Mouse (Mus musculus) heart, embryonic 10.5 days (tissue): Measurements from ENCODE around the gene Ddr1. TPM values are rescaled to one million over a fixed set of nuclear protein-coding genes. Genes with fewer than 3 reads are reported as not detected.
"Not testable (repeated sequence)": the region's sequence is repeated elsewhere in the genome, so short reads cannot be mapped to it uniquely, and the experiment has no call there.

ENCODE experiments used
- DNase-seq: peaks from one replicate; pipeline ENCODE4 v3.0.0-alpha.2; 2017; ENCODE audit warnings: low spot score
- H3K27ac ChIP-seq: fragments of 300-500 bp; sonication (generic); 2 replicates; pipeline ENCODE4 v1.5.1; 2016; ENCODE audit warnings: mild to moderate bottlenecking
- H3K27me3 ChIP-seq: fragments of 300-500 bp; sonication (generic); 2 replicates; pipeline ENCODE4 v1.6.1; 2016; ENCODE audit warnings: mild to moderate bottlenecking; ENCODE audit not compliant: poor library complexity, insufficient read depth, severe bottlenecking
- H3K36me3 ChIP-seq: fragments of 300-500 bp; sonication (generic); 2 replicates; pipeline ENCODE4 v1.6.1; 2016; ENCODE audit warnings: mild to moderate bottlenecking, moderate library complexity
- H3K4me1 ChIP-seq: fragments of 300-500 bp; sonication (generic); 2 replicates; pipeline ENCODE4 v1.6.1; 2016; ENCODE audit warnings: mild to moderate bottlenecking
- H3K4me3 ChIP-seq: fragments of 300-500 bp; sonication (generic); 2 replicates; pipeline ENCODE4 v1.5.1; 2016; ENCODE audit warnings: mild to moderate bottlenecking, moderate library complexity
- H3K9me3 ChIP-seq: fragments of 300-500 bp; sonication (generic); 2 replicates; pipeline ENCODE4 v1.6.1; 2016; ENCODE audit warnings: mild to moderate bottlenecking, moderate library complexity
- WGBS: fragments of 180-500 bp; shearing (Covaris S2); methylation state at CpG from one replicate; pipeline ENCODE4 v1.1.7; 2016; 5-methylcytosine and 5-hydroxymethylcytosine counted together
- polyA plus RNA-seq: library from polyadenylated mRNA; unstranded; fragments of >200 nt; fragmentation: Nextera tagmentation; extraction: Ambion mirVana; gene quantifications from 2 replicates; pipeline ENCODE4 v1.2.1, GENCODE M21; 2016

The Ddr1 gene
- polyA plus RNA-seq, 1 experiment from 2014 or later, result 109 TPM

DNA sequence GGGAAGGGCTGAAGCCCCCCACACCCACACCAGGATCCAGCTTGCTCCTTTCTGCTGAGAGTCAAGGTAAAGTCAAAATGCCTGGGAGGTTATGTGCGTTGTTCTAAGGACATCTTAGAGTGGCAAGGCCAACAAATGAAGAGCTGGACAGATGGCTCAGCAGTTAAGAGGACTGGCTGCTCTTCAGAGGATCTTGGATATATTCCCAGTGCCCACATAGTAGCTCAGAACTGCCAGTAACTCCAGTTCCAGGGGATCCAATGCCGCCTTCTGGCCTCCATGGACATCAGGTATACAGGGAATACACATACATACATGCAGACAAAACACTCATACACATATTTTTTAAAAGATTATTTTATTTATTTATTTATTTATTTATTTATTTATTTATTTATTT is 29.0 kb upstream of the Ddr1 start:
- Histone ChIP-seq H3K4me1 (peaks cover 28% of the 10 kb centered on the region), H3K27me3 (no peaks in the 10 kb centered on the region), H3K27ac (no peak overlapping the region), H3K36me3 (no peaks in the 10 kb centered on the region), H3K4me3 (no peak overlapping the region), H3K9me3 (no peaks in the 10 kb centered on the region)
- 92% methylated on average over 2 of the region's 2 CpGs for WGBS
- no peak for DNase-seq

DNA sequence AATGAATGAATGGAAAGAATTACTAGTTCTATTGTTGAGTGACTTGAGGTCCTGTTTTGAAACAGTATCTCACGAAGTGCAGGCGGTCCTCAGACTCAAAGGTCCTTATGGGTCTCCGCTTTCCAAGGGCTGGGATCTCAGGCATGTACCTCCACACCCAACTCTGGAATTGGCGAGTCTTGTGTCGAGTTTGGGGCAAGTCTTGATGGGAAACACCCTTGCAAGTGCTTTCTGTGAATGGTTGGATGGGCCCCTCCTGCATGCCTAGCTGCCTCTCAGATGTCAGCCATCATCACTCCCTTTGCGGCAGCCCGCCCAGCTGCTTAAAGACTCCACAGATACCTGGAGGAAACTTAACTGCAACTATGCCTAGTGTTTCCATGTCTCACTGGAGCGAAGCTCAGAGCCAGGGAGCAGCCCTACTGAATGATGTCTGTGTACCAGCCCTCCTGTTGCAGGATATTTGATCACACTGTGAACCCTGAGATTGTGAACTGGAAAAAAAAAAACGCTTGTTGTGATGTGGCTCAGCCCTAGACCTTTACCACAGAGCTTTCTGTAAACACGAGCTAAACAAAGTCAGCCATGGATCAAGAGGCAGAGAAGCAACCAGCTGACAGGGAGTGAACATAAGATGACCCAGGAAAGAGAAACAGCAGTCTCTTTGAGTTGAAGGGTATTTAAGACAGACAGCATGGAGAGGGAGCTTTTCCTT is 27.2 kb upstream of the Ddr1 start:
- Histone ChIP-seq H3K4me3 (no peak overlapping the region), H3K27ac (peak overlapping the region; percentile 56; the same call in 1 of the 2 replicates), H3K9me3 (no peaks in the 10 kb centered on the region), H3K36me3 (no peaks in the 10 kb centered on the region), H3K4me1 (peaks cover 34% of the 10 kb centered on the region), H3K27me3 (peaks cover 9% of the 10 kb centered on the region; the same call in 1 of the 2 replicates)
- WGBS, result 56% methylated on average over 10 of the region's 10 CpGs
- no peak for DNase-seq

DNA sequence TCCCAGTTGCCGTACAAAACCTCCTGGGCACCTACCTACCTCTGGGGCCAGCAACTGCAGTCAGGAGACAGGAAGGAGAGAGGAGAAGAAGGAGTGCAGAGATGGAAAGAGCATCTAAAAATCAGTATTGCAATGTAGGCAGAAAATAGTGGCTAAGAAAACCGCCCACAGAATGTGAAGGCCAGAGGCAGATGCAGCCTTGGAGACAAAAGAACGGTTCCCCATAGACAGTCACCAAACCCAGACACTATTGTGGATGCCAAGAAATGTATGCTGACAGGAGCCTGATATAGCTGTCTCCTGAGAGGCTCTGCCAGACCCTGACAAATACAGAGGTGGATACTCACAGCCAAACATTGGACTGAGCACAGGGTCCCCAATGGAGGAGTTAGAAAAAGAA is 25.7 kb upstream of the Ddr1 start:
- not testable (repeated sequence) for H3K27ac ChIP-seq, DNase-seq, H3K27me3 ChIP-seq, H3K36me3 ChIP-seq, H3K4me3 ChIP-seq, H3K9me3 ChIP-seq
- WGBS, result 59% methylated on average over 3 of the region's 3 CpGs
- H3K4me1 ChIP-seq, result peaks cover 35% of the 10 kb centered on the region; the same call in 1 of the 2 replicates

DNA sequence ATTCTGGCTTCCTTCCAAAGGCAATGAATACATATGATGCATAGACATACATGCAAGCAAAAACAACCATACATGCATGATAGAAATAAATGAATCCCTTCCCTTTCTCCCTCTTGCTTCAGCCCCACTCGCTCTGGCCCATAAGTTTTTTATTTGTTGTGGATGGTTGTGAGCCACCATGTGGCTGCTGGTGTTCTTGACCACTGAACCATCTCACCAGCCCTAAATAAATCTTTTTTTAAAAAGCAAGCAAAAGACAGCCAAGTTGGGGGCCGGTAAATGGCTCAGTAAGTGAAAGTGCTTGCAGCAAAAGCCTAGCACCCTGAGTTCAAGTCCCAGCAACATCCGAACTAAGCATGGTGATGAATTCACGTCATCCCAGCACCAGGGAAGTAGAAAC is 24.4 kb upstream of the Ddr1 start:
- peaks cover 45% of the 10 kb centered on the region for H3K4me1 ChIP-seq
- H3K9me3 ChIP-seq, result no peaks in the 10 kb centered on the region
- no peaks in the 10 kb centered on the region for H3K36me3 ChIP-seq
- no peak for DNase-seq
- no peak overlapping the region for H3K27ac ChIP-seq
- 76% methylated on average over 4 of the region's 4 CpGs for WGBS
- H3K4me3 ChIP-seq, result no peak overlapping the region
- peaks cover 20% of the 10 kb centered on the region; the same call in 1 of the 2 replicates for H3K27me3 ChIP-seq

DNA sequence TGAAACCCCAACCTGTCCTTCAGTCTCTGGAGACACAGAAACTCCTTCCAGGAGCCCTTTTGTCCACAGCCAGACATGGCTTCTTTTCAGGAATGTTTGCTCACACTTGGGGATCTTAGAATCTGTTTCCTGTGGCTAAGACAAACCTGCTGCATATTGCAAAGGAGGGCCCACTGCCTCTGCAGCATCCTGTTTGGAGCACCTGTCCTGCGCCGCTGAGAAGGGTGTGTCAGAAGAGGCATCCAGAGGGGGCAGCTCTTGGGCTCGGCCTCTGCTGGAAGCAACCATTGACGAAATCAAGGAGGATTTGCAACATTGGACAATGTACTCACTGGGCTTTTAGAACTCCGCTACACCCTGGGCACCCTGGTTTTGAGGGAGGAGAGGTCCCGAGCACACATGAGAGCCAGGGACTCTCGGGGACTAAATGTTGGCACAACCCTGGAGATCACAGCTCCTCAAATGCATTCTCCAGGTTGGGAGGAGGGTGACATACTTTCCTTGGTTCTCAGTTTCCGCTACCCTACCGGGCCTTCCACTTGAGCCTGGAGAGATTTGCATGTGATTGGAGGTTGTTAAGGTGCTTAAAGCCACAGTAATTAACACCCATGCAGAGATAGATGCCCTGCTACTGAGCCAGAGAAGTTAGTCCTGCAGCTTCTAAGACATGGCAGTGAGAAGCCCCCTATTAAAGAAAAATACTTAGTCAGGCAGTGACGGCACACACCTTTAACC is 23.2 kb upstream of the Ddr1 start:
- H3K4me1 ChIP-seq, result peaks cover 50% of the 10 kb centered on the region
- no peak for DNase-seq
- no peak overlapping the region for H3K4me3 ChIP-seq
- 32% methylated on average over 10 of the region's 10 CpGs for WGBS
- peaks cover 21% of the 10 kb centered on the region; the same call in 1 of the 2 replicates for H3K27me3 ChIP-seq
- H3K9me3 ChIP-seq, result no peaks in the 10 kb centered on the region
- 0 out of 2 replicates have a peak overlapping the region, but pooled peaks have one; percentile 1 for H3K27ac ChIP-seq
- no peaks in the 10 kb centered on the region for H3K36me3 ChIP-seq

DNA sequence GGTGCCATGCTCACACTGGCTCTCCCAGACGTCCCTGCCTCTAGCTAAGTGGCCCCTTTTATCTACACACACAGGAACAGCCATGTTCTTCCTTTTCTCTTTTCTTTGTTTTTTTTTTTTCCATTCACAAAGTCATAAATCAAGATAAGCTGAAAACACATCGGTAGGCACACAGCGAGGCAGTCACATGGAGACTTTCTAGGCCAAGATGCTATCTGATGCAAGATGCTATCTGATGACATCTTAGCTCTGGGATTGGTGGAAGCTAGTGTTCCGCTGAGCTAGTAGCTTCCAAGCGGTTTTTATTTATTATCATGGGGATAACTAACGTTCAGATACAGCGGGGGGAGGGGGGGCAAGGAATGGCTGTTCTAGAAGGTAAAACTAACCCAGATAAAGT is 22.6 kb upstream of the Ddr1 start:
- peaks cover 21% of the 10 kb centered on the region; the same call in 1 of the 2 replicates for H3K27me3 ChIP-seq
- WGBS, result 32% methylated on average over 7 of the region's 7 CpGs
- no peak overlapping the region for H3K4me3 ChIP-seq
- peaks cover 54% of the 10 kb centered on the region for H3K4me1 ChIP-seq
- DNase-seq, result no peak
- no peak overlapping the region for H3K27ac ChIP-seq
- no peaks in the 10 kb centered on the region for H3K9me3 ChIP-seq
- H3K36me3 ChIP-seq, result no peaks in the 10 kb centered on the region

DNA sequence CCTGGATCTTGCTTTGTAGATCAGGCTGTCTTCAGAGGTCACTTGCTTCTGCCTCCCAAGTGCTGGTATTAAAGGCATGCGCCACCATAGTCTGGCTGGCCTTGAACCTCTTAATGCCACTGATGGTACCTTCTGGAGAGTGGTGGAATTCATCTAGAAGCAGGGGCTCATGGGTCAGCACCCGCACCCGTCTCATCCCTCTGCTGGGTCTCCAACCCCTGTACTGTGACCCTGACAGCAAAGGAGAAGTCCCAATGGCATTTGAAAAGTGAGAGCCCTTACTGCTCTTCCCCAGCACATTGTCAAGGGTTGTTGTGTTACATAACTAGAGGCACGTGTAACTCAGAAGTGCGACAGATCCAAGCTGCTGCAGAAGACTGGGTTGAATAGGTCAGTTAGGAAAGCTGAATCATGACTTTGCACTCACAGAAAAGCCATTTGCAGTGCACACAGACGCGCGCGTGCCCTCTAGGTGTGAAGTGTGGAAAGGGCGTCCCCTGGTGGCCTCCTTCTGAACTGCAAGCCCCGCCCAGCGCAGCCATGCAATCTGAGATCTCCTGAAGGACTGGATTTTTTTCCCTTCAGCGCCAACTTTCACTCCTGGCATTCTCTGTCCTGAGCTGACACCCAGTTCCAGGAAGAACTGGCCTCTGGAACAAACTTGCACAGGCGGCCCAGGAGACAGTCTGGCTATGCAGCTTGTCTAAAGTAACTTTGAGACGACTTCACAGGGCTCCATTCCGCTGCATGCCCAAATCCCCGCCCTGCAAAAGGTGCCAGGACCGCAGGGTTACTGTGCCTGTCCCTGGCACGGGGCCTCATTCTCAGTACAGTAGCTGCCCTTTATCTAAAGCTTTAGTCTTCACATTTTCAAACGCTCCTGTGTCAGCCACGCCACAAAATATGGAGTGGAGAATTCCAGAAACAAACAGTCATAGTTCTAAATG is 21.1 kb upstream of the Ddr1 start:
- DNase-seq, result peak; percentile 93
- Histone ChIP-seq H3K4me3 (peak overlapping the region; percentile 7; the same call in 1 of the 2 replicates), H3K27me3 (peaks cover 21% of the 10 kb centered on the region; the same call in 1 of the 2 replicates), H3K27ac (peak overlapping the region; percentile 63), H3K4me1 (peaks cover 57% of the 10 kb centered on the region), H3K9me3 (no peaks in the 10 kb centered on the region), H3K36me3 (no peaks in the 10 kb centered on the region)
- WGBS, result 28% methylated on average over 21 of the region's 21 CpGs

DNA sequence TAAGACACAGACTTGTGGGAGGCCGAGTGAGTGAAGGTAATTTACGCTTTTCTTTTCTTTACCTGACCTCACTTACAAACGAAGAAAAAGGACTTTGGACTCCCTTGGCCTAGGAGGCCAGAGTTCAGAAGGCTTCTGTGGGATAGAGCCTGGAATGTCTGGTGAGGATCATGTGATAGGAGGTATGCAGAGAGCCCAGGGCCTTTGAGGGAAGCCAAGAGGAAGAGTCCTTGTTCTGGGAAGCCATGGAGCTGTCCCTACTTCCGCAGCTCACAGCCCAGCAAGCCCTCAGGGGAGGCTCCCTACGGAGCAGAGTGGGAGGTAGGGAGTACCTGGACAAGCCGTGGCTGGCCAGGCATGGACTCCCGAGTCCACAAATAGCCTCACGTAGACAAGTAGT is 17.3 kb upstream of the Ddr1 start:
- Histone ChIP-seq H3K36me3 (0 out of 2 replicates have a peak, but pooled peaks cover 4% of the 10 kb centered on the region), H3K27ac (peak overlapping the region; percentile 83), H3K9me3 (no peaks in the 10 kb centered on the region), H3K4me3 (no peak overlapping the region), H3K4me1 (peaks cover 59% of the 10 kb centered on the region), H3K27me3 (peaks cover 12% of the 10 kb centered on the region; the same call in 1 of the 2 replicates)
- DNase-seq, result no peak
- 33% methylated on average over 8 of the region's 8 CpGs for WGBS

DNA sequence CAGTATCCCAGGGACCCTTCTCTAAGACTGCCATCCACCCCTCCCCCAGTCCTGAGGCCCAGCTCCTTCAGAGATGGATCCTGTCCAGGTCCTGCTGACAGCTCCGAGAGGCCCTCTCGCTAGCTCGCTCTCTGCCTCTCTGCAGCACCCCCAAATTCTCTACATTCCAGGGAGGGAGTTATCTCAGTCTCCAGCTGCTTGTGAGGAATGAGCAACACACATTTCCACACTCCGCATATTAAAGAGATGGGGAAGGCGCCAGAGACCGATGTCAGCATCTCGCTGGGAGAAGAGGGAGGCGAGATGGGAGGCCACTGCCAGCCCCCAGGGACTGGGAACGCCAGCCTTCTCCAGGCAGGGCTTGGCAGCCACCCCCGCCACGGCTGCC is 15.9 kb upstream of the Ddr1 start:
- DNase-seq, result peak; percentile 95
- peaks cover 12% of the 10 kb centered on the region; the same call in 1 of the 2 replicates for H3K27me3 ChIP-seq
- H3K36me3 ChIP-seq, result 0 out of 2 replicates have a peak, but pooled peaks cover 4% of the 10 kb centered on the region
- H3K9me3 ChIP-seq, result no peaks in the 10 kb centered on the region
- 1% methylated on average over 11 of the region's 11 CpGs for WGBS
- H3K4me1 ChIP-seq, result peaks cover 52% of the 10 kb centered on the region
- H3K27ac ChIP-seq, result peak overlapping the region; percentile 83
- H3K4me3 ChIP-seq, result peak overlapping the region; percentile 39

DNA sequence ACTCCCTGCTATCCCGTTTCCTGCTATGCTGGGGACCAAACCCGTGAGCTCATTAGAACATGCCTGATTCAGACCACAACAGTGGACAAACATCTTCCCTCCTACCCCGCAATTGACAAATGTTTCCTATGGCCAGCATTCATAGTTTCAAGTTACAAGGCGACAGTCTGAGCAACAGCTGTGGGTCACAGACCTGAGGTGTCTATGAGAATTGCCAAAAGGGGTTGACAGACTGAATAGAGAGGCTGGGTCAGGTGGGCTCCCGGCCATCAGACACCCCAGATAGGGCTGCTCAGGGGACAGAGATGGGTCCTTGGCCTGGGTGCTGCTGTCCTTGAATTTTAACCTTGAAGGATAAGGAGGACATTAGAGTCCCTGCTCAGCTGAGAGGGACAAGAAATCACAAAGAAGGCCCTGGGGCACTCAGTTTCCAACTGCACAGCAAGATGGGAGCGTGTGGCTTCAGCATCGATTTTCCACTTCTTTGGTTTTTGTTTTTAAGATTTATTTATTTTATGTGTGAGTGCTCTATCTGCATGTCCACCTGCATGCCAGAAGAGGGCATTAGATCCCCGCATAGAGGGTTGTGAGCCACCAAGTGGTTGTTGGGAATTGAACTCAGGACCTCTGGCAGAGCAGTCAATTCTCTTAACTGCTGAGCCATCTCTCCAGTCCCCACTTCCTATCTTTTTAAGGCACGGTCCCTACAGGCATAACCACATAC is 15.4 kb upstream of the Ddr1 start:
- peak overlapping the region; percentile 83 for H3K27ac ChIP-seq
- H3K4me3 ChIP-seq, result peak overlapping the region; percentile 39; the same call in 1 of the 2 replicates
- H3K27me3 ChIP-seq, result peaks cover 10% of the 10 kb centered on the region; the same call in 1 of the 2 replicates
- peaks cover 46% of the 10 kb centered on the region for H3K4me1 ChIP-seq
- H3K9me3 ChIP-seq, result no peaks in the 10 kb centered on the region
- 22% methylated on average over 9 of the region's 9 CpGs for WGBS
- H3K36me3 ChIP-seq, result 0 out of 2 replicates have a peak, but pooled peaks cover 4% of the 10 kb centered on the region
- peak; percentile 86 for DNase-seq

DNA sequence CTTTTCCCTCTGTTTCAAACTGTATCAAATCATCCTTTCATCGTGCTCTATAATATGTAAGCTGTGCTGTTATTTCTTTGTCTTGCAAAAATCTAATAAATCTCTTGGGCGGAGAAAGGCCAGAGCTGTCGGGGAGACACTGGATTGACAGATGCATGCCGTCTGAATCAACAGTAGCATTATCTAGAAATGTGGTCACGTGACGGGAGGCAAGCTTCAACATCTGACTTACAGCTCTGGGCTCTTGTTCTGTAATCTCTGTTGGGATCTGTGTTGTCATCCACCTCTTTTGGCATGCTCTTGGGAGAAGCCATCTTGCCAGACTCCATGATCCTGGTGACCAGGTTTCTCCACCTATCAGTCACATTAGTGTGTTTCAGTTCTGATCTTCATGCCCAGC is 12.7 kb upstream of the Ddr1 start:
- no peak overlapping the region for H3K27ac ChIP-seq
- H3K36me3 ChIP-seq, result 0 out of 2 replicates have a peak, but pooled peaks cover 4% of the 10 kb centered on the region
- DNase-seq, result no peak
- 78% methylated on average over 6 of the region's 6 CpGs for WGBS
- H3K9me3 ChIP-seq, result no peaks in the 10 kb centered on the region
- H3K4me1 ChIP-seq, result peaks cover 34% of the 10 kb centered on the region
- no peak overlapping the region for H3K4me3 ChIP-seq
- H3K27me3 ChIP-seq, result no peaks in the 10 kb centered on the region

DNA sequence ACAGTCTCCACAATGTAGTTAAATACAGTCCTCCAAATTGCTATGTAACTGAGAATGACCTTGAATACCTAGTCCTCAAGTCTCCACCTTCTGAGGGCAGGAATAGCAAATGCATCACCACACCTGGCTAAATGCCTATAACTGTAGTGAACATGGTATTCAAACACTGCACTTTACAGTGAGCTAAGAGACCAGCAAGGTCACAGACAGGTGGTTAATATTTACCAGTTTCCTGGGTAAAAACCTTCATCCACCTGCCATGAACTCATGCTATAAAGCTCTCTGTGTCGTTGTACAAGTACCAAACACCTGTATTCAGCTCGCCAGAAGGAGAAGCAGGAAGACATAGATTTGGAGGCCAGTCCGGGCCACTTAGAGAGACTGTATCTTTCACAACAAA is 11.7 kb upstream of the Ddr1 start:
- 86% methylated on average over 3 of the region's 3 CpGs for WGBS

More for the DNA sequence above, 11.7 kb upstream of the Ddr1 start:
- H3K27ac ChIP-seq, result no peak overlapping the region
- H3K27me3 ChIP-seq, result no peaks in the 10 kb centered on the region
- H3K4me1 ChIP-seq, result peaks cover 33% of the 10 kb centered on the region
- 0 out of 2 replicates have a peak, but pooled peaks cover 4% of the 10 kb centered on the region for H3K36me3 ChIP-seq
- no peaks in the 10 kb centered on the region for H3K9me3 ChIP-seq
- no peak overlapping the region for H3K4me3 ChIP-seq
- DNase-seq, result no peak
